Mouse (Mus musculus) WW6 (cell line): ENCODE data around the gene Bbip1.
A peak's percentile ranks its signal among the peaks of the same experiment; 100 is the strongest.
"Not testable (repeated sequence)": the region's sequence is repeated elsewhere in the genome, so short reads cannot be mapped to it uniquely, and the experiment has no call there.

Source experiments
- DNase-seq: peaks from one replicate; pipeline ENCODE4 v3.0.0-alpha.2; 2013; ENCODE audit warnings: low read depth, low spot score

Gene Bbip1

DNA sequence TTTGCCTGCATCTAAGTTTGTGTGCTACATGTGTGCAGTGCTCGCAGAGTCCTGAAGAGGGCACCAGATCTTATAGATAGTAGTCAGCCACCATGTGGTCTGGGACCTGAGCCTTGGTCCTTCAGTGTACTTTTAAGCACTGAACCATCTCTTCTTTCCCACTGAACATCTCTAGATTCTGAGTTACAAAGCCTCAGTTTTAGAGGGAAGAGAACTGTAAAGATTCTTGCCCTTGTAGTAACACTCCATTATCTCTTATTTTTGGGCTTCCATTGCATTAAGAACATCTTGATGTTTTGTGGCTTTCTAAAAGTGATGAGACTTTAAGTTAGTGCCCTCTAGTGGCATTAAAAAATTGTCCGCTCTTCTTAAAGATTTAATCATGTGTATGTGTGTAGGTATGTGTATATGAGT, 19.1 kb downstream of the Bbip1 start:
- peak; percentile 52 for DNase-seq

DNA sequence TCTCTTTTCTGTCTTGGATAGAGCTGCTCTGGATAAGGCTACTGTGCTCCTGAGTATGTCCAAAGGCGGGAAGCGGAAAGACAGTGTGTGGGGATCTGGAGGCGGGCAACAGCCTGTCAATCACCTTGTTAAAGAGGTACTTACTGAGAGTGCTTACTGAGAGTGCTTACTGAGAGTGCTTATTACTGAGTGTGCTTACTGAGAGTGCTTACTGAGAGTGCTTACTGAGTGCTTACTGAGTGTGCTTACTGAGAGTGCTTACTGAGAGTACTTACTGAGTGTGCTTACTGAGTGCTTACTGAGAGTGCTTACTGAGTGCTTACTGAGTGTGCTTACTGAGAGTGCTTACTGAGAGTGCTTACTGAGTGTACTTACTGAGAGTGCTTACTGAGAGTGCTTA, 22.4 kb downstream of the Bbip1 start:
- DNase-seq: not testable (repeated sequence)

DNA sequence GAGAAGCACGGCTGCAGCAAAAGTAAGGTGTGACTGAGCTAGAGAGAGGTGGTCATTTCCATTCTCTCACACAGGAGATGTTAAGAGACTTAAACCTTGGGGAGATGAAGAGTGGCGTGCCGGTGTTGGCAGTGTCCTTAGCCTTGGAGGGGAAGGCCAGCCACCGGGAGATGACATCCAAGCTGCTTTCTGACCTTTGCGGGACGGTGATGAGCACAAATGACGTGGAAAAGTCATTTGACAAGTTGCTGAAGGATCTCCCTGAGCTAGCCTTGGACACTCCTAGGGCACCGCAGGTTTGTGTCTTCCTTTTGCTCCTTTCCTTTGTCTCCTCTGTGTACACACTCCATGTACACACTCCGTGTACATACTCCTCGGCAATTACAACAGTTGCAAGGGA, 24.9 kb downstream of the Bbip1 start:
- DNase-seq: no peak

DNA sequence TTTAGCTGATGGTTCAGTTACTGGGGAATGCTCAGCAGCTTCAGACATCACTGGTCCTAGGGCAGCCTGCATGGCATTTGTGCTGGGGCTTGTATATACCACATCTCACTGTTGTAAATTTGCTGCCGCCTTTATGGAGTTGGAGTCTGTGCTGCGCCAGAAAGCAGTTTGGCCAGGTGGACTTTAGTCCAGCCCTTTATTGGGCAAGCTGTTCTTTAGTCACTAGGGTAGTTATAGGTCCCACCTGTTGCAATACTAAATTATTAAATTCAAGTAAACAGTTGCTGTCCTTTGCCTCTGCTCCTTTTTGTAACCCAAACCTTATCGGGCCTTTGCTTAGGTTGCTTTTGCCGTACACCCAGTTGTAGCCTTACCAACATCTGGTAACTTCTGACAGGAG, 29.5 kb downstream of the Bbip1 start:
- DNase-seq: no peak

DNA sequence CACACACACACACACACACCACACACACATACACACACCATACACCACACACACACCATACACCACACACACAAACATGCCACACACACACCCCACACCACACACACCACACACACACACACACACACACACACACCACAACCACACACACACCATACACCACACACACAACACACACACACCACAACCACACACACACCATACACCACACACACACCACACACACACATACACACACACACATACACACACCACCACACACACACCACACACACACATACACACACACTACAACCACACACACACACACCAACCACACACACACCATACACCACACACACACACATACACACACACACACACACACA, 37.7 kb downstream of the Bbip1 start:
- not testable (repeated sequence) for DNase-seq

DNA sequence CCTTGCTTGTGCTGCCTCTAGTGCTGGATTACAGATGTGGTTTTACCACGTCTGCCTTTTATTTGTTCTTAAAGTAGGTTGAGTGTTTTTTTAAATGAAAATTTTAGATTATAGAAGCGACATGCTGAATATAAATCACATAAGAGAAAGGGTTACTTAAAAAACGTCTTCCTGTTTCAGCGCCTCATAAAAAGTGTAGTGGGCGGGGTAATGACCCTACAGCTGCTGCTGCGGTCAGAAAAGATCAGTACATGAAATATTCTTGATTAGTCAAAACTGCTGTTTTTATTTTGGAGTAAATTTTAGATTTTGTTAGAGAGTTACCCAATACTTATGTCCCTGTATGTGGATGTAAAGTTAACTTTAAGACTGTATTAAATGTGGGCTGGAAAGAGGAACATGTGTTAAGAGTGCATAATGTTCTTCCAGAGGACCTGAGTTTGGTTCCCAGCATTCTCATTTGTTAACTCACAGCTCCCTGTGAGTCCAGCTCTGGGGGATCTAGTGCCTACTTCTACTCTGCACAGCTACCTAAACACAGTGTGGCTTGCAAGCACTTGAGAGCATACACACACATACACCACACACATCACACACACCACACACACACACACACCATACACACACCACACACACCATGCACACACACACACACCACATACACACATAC, 38.3 kb downstream of the Bbip1 start:
- DNase-seq: no peak

DNA sequence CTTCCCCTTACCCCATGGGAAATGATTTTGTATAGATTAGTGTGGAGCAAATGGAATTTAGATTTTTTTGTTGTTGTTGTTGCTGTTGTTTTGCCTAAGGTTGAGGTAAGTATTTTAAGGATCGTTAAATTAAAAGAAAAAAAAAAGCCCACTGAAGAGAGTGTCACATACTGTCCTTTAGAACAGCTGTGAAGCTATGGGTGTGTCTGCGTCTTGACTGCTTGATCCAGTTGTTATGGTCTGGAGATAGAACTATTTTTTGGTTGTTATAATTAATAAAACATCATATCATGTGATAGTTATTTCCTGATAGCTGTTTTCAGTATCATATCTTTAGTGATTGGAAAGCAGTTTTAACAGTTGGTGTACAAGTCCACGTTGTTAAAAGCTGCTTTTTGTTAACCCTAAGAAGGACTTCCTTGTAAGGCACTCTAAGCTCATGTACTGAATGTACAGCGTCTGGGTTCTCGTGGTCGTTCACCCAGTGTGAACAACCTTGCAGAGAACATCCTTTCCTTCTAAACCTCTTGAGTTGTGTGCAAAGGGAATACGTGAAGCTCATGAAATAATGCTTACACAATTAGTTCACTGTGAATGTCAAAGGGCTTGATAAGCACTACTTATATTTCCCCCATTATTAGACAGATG, 39.5 kb downstream of the Bbip1 start:
- no peak for DNase-seq

DNA sequence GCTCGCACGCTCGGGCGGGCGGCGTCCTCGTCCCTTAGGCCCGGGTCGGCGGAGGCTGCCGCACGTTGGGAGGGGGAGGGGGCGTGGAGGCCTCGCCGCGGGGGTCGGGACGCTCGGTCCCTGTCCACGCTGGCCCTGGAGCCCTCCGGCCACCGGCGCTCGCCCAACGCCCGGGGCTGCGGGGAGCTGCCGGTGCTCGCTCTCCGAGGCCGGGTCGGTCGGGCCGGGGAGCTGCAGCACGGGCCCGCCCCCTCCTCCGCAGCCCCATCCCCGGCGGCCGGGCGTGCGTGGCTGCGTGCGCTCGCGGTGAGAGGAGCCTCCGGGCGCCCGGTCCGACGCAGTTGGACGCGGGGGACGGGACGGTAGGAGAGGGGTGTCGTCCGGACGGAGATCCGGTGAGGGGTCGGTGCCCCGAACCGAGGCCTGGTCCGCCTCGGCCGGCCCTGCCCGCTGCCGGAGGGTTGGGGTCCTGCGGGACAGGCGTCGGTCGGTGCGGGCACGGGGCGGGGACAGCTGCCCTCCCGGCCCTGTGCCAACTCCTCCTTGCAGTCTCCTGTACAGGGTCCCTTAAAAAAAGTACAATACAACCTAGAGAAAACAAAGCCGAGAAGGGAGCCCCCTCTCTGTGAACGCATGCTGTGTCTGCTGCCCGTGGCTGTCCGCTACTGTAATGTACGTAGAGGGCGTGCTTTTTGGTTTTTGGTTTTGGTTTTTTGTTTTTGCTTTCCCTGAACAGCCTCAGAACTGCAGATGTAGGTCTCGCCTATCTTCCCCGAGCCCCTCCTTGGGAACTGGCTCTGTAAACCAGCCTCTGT, 40.7 kb downstream of the Bbip1 start:
- no peak for DNase-seq

DNA sequence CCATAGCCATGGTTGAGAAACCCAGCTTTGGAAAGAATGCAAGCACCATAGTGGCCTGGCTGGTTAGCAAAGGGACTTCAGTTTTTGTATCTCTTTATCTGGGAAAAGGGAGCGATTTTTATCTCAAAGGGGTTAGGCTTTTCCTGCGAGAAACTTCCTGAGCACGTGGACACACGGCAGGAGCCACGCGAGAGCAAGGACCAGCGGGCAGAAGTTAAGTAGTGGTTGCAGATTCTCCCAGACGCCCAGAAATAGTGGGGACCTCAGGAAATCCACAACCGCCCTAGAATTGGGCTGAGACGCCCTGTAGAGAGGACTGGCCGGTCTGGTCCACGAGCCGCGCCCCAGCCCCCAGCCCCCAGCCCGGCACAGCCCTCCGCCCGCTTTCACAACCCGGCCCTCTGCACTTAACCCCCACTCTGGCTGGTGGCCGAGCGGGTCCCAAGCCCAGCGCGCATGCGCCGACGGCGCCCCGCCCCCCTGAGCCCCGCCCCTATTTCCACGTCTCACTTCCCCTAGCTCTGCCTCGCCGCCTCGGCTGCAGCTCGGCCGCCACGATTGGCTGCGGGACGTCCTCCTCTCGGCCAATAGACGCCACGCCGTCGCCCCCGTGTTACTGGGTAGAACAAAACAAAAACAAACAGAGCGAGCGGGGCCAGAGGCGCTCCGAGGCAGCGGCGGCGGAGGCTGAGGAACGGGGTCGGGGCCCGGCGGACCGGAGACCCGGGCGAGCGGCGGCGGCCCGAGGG, 41.5 kb downstream of the Bbip1 start:
- peak; percentile 82 for DNase-seq

DNA sequence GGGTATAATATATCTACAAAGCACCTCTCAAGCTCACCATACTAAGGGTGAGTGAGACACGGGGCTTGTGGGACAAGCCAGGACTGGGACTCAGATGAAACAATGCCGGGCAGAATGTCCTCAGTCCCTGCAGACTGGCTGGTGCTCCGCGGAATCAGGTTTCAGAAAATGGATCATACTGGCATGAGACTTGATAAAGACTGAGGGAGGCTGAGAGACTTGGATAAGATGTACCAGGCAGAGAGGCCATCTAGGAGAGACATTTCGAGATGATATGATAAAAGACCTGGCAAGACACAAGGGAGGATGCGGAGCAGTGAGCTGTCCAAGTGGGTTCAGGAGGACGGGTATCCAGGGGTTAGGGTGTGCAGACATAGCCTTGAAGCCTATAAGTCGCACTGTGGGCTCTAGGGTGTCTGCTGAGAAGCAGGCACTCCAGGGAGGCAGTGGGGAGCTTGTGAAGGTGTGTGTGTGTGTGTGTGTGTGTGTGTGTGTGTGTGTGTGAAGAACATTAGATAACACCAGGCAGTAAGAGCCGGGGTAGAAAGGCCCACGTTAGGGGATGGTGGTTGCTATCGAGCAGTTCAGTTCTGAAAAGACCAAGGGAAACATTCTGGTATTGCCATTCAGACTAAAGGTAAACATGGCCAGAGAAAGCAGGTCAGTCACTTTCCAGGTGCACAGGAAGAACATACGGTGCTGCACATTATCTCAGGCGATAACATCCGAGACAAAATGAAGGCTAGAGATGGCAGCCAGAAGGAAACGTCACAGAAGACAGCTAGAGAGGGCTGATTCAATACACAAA, 42.3 kb downstream of the Bbip1 start:
- DNase-seq: no peak

DNA sequence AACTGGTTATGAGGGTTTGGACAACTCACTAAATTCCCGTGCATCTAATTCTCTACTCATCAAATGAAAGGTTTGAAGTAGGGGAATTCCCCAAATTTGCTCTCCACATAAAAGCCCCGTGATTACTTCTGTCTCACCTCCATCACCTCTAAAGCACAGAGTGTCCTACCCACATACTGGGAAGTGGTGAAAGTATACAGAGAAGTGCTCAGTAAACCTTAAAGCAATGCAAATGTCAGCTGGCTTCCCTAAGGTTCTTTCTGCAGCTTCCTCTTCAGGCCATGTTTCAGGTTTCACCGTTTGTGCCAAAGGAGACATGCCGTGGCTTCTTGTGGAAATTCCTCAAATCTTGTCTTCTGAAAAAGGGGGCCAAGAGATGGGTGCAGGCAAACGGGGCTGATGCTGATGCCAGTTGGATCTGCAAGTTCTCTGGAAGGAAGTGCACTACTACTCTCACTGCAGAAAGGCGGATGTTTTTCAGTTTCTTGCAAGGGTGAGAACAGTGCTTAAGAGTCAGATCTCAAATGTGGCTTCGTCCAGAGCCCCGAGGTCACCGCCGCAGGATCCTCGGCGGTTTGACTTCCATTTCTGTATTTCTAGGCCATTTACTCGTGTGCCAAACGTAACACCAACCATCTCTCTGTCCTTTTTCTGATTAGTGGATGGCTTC, 44.4 kb downstream of the Bbip1 start:
- DNase-seq: no peak

DNA sequence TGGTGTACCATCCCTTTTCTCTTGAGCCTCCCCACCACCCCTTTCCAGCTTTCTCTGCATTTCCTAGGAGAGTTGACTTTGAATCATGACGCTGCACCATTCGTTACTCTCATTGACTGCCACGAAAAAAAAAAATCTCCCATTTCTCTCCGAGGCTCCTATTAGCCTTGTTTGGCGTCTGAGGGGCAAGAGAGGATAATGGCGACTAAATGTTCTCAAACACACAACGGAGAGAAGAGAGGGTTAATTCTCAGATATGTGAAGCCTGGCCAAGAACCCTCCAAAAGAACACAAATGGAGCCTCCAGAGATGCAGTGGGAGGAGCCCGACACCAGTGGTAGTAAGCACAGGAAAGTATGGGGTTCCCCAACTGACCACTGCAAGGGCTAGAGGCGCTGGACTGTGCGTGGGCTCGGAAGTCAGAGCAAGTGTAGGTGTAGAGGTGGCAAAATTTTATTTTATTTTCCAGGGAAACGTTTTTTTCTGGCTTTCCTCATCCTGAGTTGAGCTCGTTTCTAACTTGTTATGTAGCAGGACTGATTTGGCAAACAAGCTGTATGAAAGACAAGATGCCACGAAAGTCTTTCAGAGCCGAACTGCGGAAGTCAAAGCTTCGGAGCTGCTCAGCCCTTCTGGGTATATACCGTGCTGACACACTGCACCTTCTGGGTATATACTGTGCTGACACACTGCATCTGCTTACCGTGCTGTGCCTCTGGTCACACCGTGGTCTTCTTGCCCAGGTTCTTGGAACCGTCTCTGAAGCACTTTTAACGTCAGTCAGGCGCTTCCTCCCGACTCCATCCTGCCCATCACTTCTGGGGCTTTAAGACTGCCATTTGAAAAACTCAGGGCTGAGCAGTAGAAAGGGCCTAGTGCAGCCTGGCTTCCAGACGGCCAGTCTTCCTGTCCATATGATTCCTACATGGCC, 45.2 kb downstream of the Bbip1 start:
- DNase-seq: no peak

DNA sequence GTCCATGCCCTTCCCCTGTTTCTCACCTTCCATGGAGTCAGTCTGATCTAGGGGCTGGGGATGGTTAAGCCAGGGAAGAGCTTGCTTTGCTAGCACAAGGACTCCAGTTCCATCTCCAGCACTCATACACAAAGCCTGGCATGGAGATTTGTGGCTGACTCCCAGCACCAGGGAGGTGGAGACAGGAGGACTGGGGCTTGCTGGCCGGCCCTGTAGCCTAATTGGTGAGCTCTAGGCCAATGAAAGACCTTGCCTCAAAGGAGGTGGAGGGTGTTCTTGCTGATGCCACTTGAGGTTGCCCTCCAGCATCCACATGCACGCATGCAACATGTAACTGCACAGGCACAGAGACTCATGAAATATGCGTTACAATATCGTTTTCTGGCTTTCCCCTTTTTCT, 45.9 kb downstream of the Bbip1 start:
- no peak for DNase-seq

DNA sequence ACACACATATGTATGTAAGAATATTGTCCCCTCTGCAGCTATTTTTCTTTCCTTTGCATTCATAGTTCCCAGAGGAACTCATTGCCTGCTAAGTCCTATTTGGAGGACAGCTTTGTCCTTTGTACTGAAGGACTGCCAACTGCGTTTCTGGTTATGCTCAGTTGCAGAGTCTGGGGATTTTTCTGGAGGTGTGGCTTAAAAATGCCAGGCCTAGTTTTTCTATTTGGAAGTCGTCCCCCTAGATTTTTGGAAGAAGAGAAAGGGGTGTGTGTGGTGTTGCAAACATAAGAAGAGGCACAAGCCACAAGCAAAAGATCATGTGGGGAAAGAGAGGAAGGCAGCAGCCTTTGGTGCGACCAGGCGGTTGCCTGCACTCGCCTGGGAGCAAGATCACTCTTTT, 46.4 kb downstream of the Bbip1 start:
- DNase-seq: no peak

DNA sequence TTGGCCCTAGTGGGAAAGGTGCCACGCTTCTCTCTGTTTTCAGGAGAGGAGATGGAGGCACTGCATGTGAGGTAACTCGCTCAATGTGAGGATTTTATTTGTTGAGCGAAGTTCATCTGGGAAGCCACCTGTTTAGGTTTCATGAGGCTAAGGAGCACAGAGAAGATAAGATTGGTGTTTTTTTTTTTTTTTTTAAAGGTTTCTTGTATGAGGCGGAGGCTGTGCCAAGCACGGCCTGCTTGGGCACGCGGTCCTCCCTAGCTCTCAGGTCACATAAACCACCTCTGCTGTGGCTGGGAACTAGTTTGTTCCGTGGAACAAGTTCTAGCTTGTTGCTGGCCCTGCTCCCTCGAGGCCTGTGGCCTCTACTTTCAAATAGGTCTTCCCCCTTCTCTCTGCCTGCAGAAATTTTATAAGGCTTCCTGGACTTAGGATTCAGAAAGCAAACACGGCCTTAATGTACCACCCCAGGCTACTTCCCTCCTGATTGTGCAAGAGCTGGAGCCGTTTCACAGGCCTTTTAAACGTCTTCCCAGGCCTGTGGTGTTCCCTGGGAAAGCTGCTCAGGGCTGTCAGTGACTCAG, 49.8 kb downstream of the Bbip1 start:
- no peak for DNase-seq

DNA sequence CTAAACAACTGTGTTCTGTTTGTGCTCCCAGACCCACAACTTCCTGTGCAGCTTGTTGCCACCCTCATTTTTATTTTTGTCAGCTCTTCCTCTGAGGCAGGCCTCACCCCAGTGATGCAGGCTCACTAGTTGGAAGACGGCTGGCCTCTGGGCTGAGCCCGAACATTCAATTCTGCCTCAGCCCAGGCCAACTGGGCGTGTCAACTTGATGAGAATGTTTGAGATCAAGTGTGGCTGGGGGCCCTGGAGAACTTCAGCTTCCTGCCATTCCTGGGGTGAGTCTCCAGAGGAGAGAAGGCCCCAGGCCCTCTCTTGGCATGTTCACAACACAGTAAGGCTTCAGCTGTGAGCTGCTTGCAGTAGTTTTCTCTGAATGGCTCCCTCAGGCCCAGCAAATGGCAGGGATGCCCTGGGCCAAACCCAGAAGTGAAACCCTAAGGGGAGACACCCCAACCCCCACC, 50.7 kb downstream of the Bbip1 start:
- DNase-seq: no peak

DNA sequence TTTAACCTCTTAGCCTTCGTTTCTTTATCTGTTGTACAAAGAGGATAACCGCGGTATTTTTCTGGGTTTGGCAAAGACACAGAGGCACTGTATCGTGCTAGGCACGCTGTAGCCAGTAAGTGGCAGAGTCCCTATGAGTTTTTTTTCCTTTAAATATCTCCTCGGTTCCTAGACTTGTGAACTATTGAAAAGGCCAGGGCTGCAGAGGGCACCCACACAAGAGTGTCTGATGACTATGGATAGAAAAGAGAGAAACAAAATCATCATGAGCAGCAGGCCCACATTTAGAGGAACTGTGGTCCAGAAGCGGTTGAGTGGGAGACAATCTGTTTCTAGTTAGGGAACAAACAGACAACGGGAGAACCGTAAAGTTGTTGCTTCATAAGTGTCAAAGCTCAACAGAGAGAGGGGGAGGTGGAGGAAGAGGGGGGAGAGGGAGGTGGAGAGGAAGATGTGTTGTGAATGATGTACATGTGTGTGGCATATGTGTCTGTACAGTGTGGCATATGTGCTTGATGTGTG, 51.5 kb downstream of the Bbip1 start:
- DNase-seq: no peak

DNA sequence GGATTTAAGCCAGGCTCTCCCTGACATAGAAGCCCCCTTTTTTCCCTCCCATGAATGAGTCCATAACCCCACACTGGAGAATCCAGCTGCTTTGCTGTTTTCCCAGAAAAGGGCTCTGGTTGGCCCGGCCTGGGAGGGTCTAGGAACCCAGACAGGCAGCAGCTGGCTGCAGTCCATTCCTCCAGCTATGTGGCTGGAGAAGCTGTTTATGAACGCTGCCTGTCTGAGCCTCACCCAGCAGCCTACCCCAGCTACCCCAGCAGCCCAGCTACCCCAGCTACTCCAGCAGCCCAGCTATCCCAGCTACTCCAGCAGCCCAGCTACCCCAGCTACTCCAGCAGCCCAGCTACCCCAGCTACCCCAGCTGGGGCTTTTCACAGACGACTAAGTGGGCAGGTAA, 52.4 kb downstream of the Bbip1 start, which contains the start of gene Pdcd4:
Gene Pdcd4, plus strand, starts transcription at position 171 of the 400 bp plus-strand sequence.
- no peak for DNase-seq

DNA sequence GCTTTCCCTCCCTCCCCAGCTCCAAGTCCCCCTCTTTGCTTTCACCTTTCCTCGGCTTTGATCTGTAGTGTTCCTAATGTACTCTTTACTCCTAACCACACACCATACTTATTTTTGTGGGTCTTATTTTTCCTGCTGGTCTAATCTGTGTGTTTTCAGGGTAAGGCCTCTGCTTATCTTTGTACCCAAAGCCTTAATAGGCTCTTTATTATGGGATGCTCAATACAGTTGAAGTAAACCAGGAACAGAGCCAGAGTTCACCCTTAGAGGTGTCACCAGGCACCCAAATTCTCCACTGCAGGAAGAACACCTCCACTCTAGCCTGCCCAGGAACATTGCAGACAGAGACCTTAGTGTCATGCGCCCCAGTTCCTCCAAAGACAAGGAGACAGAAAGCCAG, 52.9 kb downstream of the Bbip1 start:
- no peak for DNase-seq
